Mouse (Mus musculus) neutrophil, adult 5-6 weeks (primary cell): ENCODE data around the gene Slc8a2. TPM values are rescaled to one million over a fixed set of nuclear protein-coding genes. Genes with fewer than 3 reads are reported as not detected.

Experiments used
- ATAC-seq: fragments of 151-379, 151-347 bp; 2 replicates; pipeline ENCODE4 v1.8.0; 2017; ENCODE audit warnings: mild to moderate bottlenecking, moderate TSS enrichment; ENCODE audit not compliant: insufficient number of reproducible peaks, poor library complexity, low FRiP score, severe bottlenecking; ENCODE audit errors: extremely low read depth
- total RNA-seq: library from RNA; stranded (forward); fragments of 200-1000 nt; gene quantifications from 2 replicates; pipeline ENCODE4 v1.2.3, GENCODE M21; 2017

Gene Slc8a2
- 0.25 TPM in 1 of 2 replicates, not detected in the other for total RNA-seq

DNA sequence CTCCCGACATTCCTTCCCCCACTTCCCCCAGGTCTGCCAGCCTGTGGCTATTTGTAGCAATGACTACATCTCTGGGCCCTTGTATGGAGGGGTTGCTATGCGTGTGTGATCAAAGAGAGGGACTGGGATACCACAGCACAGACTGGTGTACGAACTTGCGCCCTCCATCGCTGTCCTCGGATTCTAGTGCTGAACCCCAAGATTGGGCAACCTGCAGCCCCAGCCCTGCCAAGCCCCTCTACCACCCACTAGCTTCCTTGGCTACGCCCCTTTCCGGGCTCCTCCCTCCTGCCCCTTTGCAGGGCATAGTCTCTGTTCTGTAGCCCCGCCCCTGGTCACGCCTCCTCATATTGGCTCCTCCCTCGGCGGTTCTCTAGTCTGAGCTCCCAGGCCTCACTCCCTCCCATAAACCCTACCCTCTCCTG lies at the start of gene Slc8a2:
Slc8a2 (plus strand) TSS at position 406 of the 425 bp plus-strand sequence.
- no peak; the same call in 1 of the 2 replicates for ATAC-seq

DNA sequence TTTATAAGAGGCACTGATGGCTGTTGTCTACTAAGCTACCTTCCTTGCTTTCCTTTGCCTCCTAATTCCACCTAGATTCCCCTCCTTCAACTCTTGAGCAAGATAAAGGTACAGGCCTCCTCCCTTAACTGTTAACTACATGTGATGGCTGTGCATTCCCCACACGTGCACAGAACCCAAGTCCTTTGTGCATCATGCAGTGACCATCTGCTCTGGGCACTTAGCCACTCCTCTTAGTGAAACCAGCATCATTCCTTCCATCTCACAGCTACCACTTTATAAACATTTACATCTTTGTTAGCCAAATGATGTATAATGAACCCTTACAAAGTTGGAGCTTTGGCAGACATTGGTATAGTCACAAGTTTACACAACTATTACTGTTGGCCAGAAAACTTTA lies 49.7 kb upstream of the Slc8a2 start:
- ATAC-seq, result no peak

DNA sequence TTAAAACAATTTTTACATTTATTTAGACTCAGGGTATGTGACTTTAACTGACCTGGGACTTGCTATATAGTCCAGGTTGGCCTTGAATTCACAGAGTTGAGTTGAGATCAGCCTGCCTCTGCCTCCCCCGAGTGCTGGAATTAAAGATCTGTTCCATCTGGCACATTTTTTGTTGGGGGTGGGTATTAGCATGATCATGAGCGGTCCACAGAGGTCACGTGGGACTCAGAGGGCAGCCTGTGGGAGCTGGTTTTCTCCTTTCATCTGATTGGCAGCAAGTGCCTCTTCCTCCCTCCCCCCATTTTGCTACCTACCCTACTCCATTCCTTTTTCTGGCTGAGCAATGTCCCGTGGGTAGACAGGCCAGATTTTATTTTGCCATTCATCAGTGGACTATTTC lies 49.0 kb upstream of the Slc8a2 start:
- ATAC-seq, result no peak

DNA sequence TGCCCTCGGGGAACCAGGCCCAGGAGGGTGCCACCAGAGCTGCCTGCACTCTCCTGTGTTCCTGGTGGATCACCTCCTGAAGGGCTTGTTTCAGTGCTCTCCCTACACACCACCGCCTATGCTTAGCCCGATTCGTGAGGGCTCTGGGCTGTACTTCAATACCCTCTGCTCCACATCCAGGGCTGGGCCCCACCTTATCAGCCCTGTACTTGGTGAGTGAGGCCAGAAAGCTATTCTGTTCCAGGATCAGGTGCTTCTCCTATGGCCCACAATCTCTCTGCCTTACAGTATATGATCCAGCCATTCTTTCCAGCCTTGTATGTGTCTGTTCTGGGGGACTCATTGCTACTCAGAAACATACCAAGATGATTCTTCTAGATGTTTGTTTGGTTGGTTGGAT lies 46.3 kb upstream of the Slc8a2 start:
- ATAC-seq, result no peak

DNA sequence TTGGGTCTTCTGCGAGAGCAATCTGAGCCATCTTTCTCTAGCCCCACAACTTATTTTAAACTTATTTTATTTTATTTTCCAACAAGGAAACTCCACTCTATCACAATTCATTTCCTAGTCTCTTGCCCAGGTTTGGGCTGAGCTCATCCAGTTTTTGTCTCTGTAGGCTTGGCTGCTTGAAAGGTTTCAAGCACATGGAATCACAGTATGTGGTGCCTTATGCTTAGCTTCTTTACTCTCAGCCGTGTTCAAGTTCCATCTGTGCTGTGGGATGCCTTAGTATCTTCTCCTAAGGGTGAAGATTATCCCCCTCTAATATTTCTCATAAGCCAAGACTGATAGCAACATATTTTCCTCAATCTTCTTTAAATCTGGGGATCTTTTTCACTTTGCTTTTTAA lies 42.0 kb upstream of the Slc8a2 start:
- ATAC-seq, result no peak

DNA sequence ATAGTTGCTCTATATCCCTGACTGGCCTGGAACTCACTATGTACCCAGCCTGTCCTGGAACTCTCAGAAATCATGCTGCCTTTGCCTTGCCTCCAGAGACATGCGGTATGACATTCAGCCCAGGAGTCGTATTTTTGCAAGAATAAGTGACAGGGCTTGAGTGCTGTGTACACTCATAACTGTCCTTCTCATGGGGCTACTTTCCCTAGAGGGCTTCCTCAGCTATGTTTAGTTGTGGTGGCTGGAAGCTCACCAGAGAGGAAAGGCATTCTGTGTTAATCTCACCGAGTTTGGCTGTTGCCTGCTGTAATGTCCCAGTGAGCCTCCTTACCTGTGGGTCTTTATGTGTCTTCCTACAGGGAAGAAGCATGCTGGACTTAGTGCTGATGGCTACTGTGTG lies 35.0 kb upstream of the Slc8a2 start:
- ATAC-seq, result no peak

DNA sequence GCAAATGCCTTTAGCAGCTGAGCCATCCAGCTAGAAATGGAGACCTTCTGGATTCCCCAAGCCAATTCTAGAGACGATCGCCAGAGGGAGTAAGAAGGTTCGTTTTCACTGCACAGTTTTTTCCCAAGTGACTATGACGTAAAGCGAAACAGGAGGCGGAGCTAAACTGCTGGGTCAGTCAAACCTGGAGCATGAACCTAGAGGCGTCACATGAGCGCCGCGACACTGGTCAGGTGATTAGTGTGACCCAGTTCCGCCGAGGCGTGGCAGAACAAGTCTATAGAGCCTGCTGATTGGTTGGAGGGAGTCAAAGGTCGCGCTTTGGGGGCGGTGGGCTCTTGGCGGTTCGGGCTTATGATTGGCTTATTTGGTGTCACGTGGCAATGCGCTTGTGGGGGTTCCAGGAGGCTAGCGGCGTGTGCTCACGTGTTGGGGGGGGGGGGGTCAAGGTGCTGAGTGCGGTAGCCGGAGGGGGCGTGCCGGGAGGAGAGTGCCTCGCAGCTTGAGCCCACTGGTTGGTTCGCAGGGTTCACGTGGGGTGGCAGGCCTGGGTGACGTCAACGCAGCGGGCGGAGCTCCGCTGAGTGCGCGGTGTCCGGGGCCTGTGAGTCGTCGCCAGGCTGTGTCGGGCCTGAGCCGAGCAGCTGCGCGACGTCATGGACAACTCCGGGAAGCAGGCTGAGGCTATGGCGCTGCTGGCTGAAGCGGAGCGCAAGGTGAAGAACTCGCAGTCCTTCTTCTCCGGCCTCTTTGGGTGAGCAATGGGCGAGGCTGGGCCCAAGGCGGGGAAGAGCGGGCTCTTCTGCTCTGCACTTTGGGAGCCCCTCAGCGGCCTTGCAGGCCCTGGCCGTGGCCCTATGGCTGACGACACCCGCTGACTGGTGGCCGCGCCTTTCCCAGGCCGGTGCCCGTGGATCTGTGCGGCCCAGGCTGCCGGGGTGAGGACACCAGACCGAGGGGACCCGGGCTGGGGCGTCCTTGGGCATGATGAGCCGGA lies 31.3 kb upstream of the Slc8a2 start, which contains the start of gene Napa:
Napa (plus strand) TSS at position 438 of the 997 bp plus-strand sequence.
- peak; percentile 84 for ATAC-seq

DNA sequence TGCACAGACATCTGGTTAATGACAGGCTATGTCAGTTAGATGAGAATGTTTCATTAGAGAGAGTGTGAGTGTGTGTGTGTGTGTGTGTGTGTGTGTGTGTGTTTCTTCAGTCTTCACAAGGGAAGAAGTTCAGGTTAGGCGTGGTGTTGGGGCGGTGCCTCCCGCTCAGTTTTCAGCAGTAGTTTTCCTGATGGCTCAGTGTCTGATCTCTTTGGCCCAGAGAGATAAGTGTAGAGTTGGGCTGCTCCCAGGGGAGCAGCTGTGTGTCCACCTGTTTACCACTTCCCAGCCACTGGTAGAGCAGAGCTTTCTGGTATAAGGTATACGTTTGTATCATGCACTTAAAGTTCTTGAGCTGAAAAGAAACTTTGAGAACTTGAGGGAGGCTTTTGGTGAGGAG lies 29.7 kb upstream of the Slc8a2 start:
- no peak for ATAC-seq

DNA sequence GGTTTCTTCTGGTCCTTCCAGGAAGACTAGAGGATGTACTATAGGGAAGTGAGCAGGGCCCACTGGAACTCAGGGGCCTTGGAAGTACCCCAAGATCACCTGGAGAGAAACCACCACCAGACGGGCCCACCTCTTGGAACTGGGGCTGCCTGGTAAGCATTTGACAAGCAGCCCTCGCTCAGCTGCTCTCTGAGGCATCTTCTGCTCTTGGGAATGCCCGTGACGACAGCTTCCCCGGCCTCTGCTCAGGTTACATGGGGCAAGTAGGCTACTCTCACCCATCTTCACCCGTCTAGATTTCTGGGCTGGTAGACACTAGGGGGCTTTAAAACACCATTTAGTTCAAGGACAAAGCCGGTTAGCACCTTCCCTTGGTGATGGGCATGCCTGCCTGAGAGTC lies 28.5 kb upstream of the Slc8a2 start:
- no peak for ATAC-seq

DNA sequence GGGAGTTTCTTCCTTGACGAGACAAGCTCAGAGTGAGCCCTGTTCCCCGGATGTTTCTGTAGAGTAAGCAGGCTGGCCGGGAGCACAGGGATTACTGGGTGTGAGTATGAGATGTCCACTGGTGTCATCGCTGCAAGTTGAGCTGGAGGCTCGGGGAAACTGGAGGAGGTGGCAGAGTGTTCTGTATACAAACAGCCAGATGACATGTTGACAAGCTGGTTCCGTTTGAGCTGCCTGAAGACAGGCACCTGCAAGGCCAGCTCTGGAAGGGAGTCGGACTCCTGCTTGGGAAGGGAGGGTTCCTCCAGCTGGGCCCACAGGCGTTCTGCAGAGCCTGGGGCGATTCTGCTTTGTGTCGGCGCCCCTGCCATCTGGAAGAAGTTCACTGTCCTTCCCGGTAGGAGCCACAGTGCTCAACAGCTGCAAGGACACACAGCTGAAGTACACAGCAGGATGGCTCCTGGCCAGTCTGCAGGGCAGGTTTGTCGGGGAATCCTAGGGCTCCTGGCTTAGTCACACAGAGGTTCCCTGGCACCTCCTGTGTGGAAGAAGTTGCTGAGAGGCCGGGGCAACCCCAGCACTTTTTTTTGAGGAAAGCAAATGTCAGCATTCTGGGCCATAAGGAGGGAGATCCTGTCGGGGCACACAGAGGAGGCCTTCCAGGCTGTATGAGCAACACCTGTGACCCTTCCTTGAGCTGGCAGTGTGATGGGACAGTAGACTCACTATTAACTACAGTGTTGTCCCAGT lies 27.7 kb upstream of the Slc8a2 start:
- no peak for ATAC-seq

DNA sequence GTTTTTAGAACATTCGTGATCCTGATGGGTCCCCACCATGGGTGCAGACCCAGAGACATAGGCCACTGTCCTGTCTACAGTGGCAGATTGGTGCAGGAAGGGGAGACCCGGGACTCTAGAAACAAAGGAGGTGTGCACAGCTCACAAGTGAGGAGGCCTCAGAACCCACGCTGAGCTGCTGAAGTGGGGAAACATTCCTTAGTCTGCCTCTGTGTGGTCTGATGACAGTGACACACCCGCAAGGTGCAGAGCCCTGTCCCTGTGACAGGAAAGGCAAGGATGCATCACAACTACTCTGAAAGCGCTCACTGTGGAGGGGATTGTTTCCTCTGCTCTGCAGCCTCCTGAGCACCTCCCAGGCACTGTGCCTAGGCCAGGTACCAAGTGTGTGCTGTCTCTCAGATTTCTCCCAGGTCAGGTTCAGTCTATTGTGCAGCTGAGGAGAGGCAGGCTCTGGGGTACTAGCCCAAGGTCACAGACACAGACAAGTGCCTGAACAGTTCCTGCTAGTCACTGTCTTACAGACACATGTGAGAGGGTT lies 26.9 kb upstream of the Slc8a2 start:
- ATAC-seq, result no peak

DNA sequence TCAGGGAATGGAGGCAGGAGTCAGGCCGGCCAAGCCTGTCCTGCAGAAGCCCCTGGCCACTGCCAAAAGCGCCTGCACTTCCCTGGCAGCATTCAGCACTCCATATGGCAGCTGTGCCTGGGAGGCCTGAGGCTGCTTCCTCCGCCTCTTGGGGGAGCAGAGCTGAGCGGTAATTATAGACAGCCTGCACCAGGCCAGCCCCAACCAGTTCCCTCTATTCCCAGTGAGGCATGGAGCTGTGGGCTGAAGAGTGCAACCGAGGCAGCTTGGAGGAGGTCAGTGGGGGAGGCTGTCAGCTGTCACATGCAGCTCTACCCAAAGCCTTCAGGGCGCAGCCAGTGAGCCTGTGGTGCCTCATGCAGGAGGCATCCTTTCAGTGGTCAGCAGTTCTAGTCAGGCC lies 25.9 kb upstream of the Slc8a2 start:
- no peak for ATAC-seq

DNA sequence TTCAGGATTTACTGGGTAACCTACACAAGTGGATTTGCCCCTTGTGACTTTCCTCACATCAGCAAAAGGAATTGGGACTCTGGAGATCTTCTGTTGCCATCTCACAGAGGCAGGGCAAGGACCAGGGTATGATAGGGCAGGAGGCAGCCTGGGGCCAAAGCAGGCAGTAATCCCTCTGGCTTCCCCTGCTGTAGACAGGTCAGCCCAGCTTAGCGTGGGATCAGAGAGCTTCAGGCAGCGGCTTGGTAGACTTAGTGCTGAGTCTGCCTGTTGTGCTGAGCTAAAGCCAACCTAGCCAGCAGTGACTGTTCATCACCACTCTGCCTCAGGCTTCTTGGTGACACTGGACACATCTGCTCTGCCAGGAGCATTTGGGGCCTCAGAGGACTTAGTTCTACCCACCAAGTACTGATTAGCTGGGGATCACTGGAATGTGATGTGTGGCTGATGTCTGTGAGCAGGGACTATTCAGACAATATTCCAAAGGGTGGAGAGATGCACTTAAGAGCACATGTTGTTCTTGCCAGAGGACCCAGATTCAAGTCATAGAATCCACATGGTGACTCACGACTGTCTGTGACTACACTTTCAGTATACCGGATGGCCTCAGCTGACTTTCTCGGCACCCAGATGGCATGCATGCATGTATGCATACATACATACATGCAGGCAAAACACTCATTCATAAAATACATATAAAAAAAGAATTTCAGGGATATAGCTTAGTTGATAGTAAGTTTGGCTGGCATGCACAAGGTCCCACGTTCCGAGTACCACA lies 24.8 kb upstream of the Slc8a2 start:
- no peak for ATAC-seq

DNA sequence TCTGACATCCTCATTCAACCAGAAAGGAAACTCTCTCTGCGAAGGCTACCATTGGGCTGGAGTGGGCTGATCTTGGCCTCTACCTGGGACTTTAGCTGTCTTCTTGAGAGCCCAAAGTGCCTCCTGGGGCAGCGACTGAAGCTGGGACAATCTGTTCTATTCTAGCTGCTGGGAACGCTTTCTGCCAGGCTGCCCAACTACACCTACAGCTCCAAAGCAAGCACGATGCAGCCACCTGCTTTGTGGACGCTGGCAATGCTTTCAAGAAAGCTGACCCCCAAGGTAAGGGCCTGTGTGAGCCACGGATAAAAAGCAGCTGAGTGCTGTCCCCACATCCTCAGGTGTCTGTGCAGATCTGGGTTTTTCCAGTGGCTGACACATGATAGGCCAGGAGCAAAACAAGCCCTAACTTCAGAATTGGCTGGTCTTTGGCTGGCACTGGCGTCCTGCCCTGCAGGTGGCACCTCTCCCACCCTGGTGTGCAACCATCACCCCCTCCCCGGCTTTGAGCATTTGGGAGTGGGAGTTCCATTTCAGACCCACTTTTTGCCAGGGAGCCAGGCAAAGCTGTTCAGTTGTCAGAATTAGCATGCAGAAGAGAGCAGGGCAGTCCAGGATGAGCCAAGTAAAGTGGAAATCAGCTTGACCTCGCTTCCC lies 20.6 kb upstream of the Slc8a2 start:
- ATAC-seq, result no peak

DNA sequence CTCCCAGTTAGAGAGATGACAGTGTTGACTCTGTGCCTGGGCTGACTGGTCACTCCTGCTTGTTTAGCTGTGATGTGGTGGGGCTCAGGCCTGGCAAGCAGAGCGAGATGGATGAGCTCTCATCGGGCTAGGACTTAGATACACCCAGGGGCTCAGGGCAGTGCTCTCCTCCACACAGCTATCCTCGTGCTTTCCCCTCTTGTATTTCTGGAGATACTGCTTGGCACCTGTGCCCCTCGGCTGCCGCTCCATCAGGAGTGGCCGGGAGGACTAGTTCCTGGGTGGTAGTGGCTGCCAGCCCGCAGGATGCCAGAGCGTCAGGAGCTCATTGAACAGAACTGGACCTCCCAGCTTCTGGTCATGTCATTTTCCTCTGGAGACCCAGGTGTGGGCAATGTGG lies 19.5 kb upstream of the Slc8a2 start:
- ATAC-seq, result no peak

DNA sequence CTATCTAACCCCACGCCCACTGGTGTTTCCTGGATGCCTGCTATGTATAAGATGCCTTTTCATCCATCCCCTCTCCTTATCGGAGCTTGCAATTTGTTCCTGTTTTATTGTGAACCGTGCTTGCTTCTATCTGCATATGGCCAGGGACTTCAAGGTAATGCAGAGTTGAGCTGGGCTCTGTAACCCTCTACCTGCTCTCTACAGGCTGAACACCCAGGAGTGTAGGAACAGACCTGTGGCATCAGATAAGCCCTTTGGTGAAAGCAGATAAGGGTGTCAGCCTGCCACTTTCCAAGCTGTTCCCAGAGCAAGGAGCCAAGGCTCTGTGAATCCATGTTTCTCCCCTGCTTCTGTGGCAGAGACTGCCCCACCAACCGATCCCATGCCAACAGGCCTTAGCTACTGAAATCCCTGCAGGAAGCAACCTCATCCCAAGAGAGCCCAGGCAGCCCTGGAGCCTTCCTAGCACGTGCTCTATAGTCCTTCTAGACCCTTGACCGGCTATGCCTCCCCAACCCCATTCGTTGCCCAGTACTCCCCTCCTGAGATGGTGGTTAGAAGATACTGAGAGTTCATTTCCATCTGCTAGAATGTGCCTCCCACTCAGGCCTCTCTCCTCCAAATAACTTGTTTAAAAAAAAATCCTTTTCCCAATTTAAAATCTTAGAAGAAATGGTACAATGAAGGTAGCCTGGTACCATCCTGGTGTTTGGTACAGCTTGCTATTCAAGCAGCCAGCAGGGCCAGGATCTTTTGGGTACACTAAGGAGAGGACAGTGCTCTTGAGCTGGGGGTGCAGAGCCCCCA lies 18.1 kb upstream of the Slc8a2 start:
- no peak for ATAC-seq

DNA sequence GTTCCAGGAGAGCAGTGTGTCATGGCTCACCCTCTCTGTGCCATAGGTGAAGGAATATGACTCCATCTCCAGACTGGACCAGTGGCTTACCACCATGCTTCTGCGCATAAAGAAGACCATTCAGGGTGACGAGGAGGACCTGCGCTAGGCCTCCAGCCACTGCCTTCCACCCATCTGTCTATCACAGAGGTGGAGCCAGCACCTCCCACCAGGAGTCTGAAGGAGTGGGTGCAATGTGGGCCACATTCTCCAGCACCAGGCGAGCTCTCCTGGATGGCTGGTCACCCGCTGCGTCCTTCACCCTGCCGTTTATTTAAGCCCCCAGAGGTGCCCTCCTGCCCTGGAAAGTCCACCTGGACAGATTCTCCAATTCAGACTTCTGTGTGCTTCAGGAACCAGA lies 13.2 kb upstream of the Slc8a2 start:
- ATAC-seq, result no peak

DNA sequence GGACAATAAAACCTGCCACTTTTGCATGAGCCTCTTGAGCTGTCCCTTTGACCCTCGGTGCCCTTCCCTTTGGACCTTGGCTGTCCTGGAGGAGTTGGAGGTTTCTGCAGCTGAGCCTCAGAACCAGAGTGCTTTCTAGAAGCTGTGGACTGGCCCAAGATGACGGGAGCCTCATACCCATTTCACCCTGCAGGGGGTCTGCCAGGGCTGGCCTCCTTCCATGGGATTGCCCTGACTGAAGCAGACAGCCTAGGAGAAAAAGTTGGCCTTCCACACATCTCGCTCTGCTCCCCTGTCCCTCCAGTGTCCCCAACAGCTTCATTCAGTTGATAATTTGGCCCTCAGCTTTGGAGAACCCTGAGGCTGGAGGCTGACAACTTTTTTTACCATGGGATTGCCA lies 12.5 kb upstream of the Slc8a2 start:
- no peak for ATAC-seq
